Mouse (Mus musculus) liver, embryonic 14.5 days (tissue): ENCODE measurements at regions not wholly inside any gene's neighbourhood (a gene's known extent, or its start where the extent isn't known, plus 50 kb on each side); places are given as distances from the start of the nearest gene placed in this dataset.

Experiments
- ATAC-seq: fragments of 200-750 bp; cut with Nextera tagmentation; 2 replicates; pipeline ENCODE4 v1.8.0; 2017; ENCODE audit warnings: moderate number of reproducible peaks, mild to moderate bottlenecking, moderate library complexity; ENCODE audit not compliant: insufficient read depth
- DNase-seq, 3 experiments: peaks; one replicate each; pipeline ENCODE4 v3.0.0-alpha.2; 2012 to 2013; ENCODE audit warnings: low read depth in 3 of 3, low spot score in 3 of 3
- H3K27ac ChIP-seq: fragments of 300-500 bp; sonication (generic); 2 replicates; pipeline ENCODE4 v1.5.1; 2014; ENCODE audit warnings: moderate library complexity, mild to moderate bottlenecking, control low read depth, inconsistent platforms
- H3K27me3 ChIP-seq: fragments of 300-500 bp; sonication (generic); 2 replicates; pipeline ENCODE4 v1.6.1; 2014; ENCODE audit warnings: mild to moderate bottlenecking, low read length, moderate library complexity; ENCODE audit not compliant: control insufficient read depth, insufficient read depth
- H3K36me3 ChIP-seq: fragments of 300-500 bp; sonication (generic); replicated peaks from 2 replicates; pipeline ENCODE4 v1.6.1; 2014; ENCODE audit warnings: low read depth; ENCODE audit not compliant: control insufficient read depth, insufficient read depth
- H3K4me1 ChIP-seq, 2 experiments: fragments of 200-500 bp in 1 of 2; fragments of 300-500 bp in 1 of 2; sonication (generic) in 1 of 2; replicated peaks; 2 replicates each; pipeline ENCODE4 v1.6.1; 2012 to 2014; ENCODE audit warnings: antibody characterized with exemption in 1 of 2, inconsistent platforms in 1 of 2, low read length in 1 of 2; ENCODE audit not compliant: control insufficient read depth in 2 of 2, insufficient read depth in 2 of 2
- H3K4me2 ChIP-seq: fragments of 300-500 bp; sonication (generic); 2 replicates; pipeline ENCODE4 v1.6.1; 2014; ENCODE audit warnings: low read depth, mild to moderate bottlenecking, control low read depth, moderate library complexity
- H3K4me3 ChIP-seq, 2 experiments: fragments of 200-500 bp in 1 of 2; fragments of 300-500 bp in 1 of 2; sonication (generic) in 1 of 2; 2 replicates each; pipeline ENCODE4 v1.5.1; 2012 to 2014; ENCODE audit warnings: low read depth in 2 of 2, low read length in 2 of 2, mild to moderate bottlenecking in 2 of 2, control low read depth in 1 of 2, inconsistent platforms in 1 of 2, moderate library complexity in 1 of 2; ENCODE audit not compliant: insufficient read depth in 1 of 2
- H3K9ac ChIP-seq: fragments of 300-500 bp; sonication (generic); replicated peaks from 2 replicates; pipeline ENCODE4 v1.6.1; 2014; ENCODE audit warnings: mild to moderate bottlenecking, control low read depth, moderate library complexity
- H3K9me3 ChIP-seq: fragments of 300-500 bp; sonication (generic); 2 replicates; pipeline ENCODE4 v1.6.1; 2016; ENCODE audit warnings: low read length, mixed read lengths; ENCODE audit not compliant: control insufficient read depth
- CTCF ChIP-seq: IDR thresholded peaks from 2 replicates; pipeline ENCODE4 v1.5.1; 2016; ENCODE audit warnings: antibody characterized with exemption, low read depth, control low read depth
- EP300 ChIP-seq: IDR thresholded peaks from 2 replicates; pipeline ENCODE4 v1.6.1; 2016; ENCODE audit warnings: antibody characterized with exemption, low read depth
- WGBS: fragments of 180-500 bp; shearing (Covaris S2); extraction: QIAGEN DNeasy Blood & Tissue Kit; methylation state at CpG from one replicate; pipeline ENCODE4 v1.1.7; 2014; ENCODE audit not compliant: insufficient replicate concordance; 5-methylcytosine and 5-hydroxymethylcytosine counted together

DNA sequence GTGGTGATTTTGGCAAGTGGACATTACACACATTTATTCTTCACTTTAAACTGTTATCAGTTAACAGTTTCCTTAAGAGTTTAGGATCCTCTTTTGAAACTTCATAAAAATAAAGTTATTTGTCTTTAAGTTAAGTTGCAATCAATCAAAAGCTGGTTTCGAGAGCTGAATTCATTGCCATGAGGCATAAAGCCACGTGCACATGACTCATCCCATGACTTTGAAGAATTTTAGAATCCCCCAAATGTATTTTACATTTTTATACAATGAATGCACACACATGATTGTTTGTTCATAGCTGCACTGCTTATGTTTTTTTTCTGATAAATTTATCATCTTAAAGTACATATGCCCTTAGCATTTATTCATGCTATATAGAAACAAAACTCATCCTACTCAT is 1039.1 kb downstream of the Slc22a22 start:
- Histone ChIP-seq H3K4me1 (no peaks in the 10 kb centered on the region), H3K27me3 (no peaks in the 10 kb centered on the region), H3K9ac (no peak overlapping the region), H3K27ac (no peak overlapping the region), H3K9me3 (no peaks in the 10 kb centered on the region), H3K4me2 (no peak overlapping the region), H3K36me3 (no peaks in the 10 kb centered on the region), H3K4me3 (no peak overlapping the region)
- no peak for TF ChIP-seq CTCF
- no peak for TF ChIP-seq EP300
- 47% methylated on average over 2 of the region's 2 CpGs for WGBS
- DNase-seq (no peak), ATAC-seq (no peak)

GRCm38 (mm10) chr15:56436131-56436530 is 1041.3 kb downstream of the Slc22a22 start:
- TF ChIP-seq CTCF, result no peak
- H3K9me3 ChIP-seq, result no peaks in the 10 kb centered on the region
- DNase-seq (no peak), ATAC-seq (no peak)
- H3K36me3 ChIP-seq, result no peaks in the 10 kb centered on the region
- no peak overlapping the region for H3K27ac ChIP-seq
- no peak overlapping the region for H3K4me3 ChIP-seq
- 60% methylated on average over 6 of the region's 6 CpGs for WGBS
- no peak overlapping the region for H3K9ac ChIP-seq
- no peaks in the 10 kb centered on the region for H3K27me3 ChIP-seq
- H3K4me2 ChIP-seq, result no peak overlapping the region
- no peaks in the 10 kb centered on the region for H3K4me1 ChIP-seq

- no peaks in the 10 kb centered on the region for H3K4me1 ChIP-seq
- TF ChIP-seq EP300, result no peak
- no peak for TF ChIP-seq CTCF
- no peak overlapping the region for H3K9ac ChIP-seq
- 39% methylated on average over 4 of the region's 4 CpGs for WGBS
- H3K27me3 ChIP-seq, result no peaks in the 10 kb centered on the region
- H3K27ac ChIP-seq, result no peak overlapping the region
- H3K9me3 ChIP-seq, result no peaks in the 10 kb centered on the region
- DNase-seq, result no peak
- H3K4me2 ChIP-seq, result no peak overlapping the region
- no peak for ATAC-seq
- no peak overlapping the region for H3K4me3 ChIP-seq
- no peaks in the 10 kb centered on the region for H3K36me3 ChIP-seq
These were observed 1051.4 kb downstream of the Slc22a22 start for GRCm38 (mm10) chr15:56425986-56426385.

DNA sequence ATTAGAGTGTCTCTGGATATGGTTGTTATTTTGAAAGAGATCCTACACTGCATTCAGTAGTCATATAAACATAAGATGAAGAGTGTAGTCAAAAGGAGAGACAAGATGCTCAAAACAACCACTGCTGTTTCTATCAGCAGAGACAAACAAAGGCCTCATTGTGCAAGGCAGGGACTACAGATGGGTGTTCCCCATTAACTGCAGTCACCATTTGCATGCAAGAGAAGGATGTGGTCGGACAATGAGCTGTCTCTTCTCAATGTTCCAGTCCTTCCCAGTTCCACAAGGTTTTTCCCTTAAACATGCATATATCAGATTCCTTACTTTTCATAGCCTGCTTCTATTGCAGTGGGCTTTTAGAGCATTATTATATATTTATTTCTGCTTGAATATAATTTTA is 1056.7 kb downstream of the Slc22a22 start:
- WGBS, result 23% methylated on average over 1 of the region's 1 CpGs
- Histone ChIP-seq H3K27me3 (no peaks in the 10 kb centered on the region), H3K9ac (no peak overlapping the region), H3K9me3 (no peaks in the 10 kb centered on the region), H3K4me2 (no peak overlapping the region), H3K4me3 (no peak overlapping the region), H3K4me1 (no peaks in the 10 kb centered on the region), H3K27ac (no peak overlapping the region), H3K36me3 (no peaks in the 10 kb centered on the region)
- TF ChIP-seq CTCF (no peak), EP300 (no peak)
- no peak for ATAC-seq
- no peak for DNase-seq

DNA sequence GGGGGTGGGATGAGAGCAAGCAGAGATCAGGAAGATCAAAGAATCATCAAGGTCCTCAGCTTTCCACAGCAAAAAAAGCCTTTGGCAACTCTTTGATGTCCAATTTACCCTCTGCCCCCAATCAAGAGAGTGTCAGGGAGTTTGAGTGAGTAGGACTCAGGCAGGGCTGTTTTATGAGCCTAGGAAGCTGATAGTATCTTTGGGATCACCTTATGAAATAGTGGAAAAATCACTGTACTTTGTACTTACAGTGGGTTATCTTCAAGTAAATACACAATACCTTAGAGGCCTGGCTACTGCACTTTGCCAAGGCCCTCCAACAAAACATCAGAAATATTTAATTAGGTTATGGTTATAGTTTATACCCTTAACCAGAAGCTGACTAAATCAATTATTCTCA is 1085.4 kb downstream of the Slc22a22 start:
- Histone ChIP-seq H3K9ac (no peak overlapping the region), H3K4me3 (no peak overlapping the region), H3K4me1 (no peaks in the 10 kb centered on the region), H3K9me3 (no peaks in the 10 kb centered on the region), H3K4me2 (no peak overlapping the region), H3K36me3 (no peaks in the 10 kb centered on the region), H3K27me3 (no peaks in the 10 kb centered on the region), H3K27ac (no peak overlapping the region)
- ATAC-seq, result no peak
- no peak for TF ChIP-seq EP300
- TF ChIP-seq CTCF, result no peak
- no peak for DNase-seq

- H3K27me3 ChIP-seq, result no peaks in the 10 kb centered on the region
- no peaks in the 10 kb centered on the region for H3K4me1 ChIP-seq
- no peak overlapping the region for H3K27ac ChIP-seq
- no peak for DNase-seq
- TF ChIP-seq EP300, result no peak
- TF ChIP-seq CTCF, result no peak
- ATAC-seq, result no peak
- no peaks in the 10 kb centered on the region for H3K36me3 ChIP-seq
- no peak overlapping the region for H3K9ac ChIP-seq
- H3K4me3 ChIP-seq, result no peak overlapping the region
- H3K9me3 ChIP-seq, result no peaks in the 10 kb centered on the region
- H3K4me2 ChIP-seq, result no peak overlapping the region
- 53% methylated on average over 1 of the region's 1 CpGs for WGBS
These were observed 1098.9 kb downstream of the Slc22a22 start for GRCm38 (mm10) chr15:56378511-56378910.
